Mouse (Mus musculus) NIH3T3 (cell line): Measurements from ENCODE around the gene Folh1.
"Not testable (repeated sequence)": the region's sequence is repeated elsewhere in the genome, so short reads cannot be mapped to it uniquely, and the experiment has no call there.

Experiments
- DNase-seq: peaks from one replicate; pipeline ENCODE4 v3.0.0-alpha.2; 2012; ENCODE audit warnings: low read depth

Gene Folh1

DNA sequence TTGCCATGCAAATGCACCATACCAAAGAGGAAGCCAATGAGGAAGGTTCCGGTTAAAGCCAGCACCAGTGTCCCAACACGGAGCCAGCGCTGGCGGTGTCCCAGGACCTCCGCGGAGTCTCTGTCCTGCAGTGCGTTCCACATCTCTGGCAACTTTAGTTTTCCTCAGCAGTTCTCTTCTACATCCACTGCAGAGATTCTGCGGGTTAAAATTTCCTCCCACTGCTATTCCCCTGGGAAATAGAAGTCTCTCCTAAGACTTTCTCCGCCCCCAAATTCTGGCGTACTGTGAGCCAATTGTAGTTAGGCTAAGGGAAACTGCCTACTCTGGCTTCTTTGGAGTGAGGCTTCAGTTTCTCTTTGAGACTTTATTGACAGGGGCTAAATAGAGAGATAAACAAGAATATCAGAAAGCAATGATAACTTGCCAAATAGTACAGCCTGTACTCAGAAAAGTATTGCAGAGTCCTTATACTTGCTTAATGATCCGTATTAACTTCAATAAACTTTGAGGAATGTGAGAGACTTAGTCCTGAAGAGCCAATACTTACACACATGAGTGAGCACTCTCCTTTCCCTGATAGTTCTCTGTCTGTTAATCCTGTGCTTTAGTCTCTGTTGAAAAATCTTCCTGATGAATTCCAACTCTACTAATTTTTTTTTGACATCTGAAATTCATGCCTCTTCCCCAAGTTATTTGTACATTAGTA lies at the start of gene Folh1:
Gene Folh1, minus strand, starts transcription at position 327 of the 709 bp plus-strand sequence.
- DNase-seq: no peak

DNA sequence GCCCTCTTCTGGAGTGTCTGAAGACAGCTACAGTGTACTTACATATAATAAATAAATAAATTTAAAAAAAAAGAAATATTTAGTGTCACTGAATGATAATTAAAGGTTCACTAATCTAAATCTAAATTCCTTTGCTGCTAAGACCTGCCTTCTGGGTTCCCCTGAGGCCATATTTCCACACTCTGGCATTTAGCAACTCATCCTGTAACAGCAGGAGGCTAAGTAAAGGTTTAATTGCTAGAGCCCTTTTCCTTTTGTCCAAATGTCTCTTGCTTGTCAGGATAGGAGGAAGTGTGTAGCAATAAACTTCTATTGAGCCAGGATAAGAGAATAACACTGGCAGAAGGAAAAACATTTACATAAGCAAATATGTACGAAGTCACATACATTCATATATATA lies 40.7 kb upstream of the Folh1 start:
- no peak for DNase-seq

DNA sequence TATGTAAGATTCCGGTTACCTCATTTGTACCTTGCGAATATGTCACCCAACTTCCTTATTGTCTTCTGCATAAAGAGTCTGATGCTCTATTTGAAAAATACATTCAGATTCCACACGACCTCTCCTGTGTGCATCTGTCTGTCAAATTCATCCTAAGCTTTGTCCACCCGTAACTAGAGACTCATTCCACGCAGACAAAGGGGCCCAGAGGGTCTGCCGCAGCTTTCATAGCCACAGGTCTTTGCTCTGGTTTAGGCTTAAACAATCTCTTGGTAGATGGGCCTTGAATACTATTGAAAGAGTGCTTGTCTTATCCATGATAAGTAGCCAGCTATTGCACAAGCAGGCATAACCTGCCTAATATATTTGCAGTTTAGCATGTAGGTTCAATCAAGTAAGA lies 40.0 kb upstream of the Folh1 start:
- not testable (repeated sequence) for DNase-seq

DNA sequence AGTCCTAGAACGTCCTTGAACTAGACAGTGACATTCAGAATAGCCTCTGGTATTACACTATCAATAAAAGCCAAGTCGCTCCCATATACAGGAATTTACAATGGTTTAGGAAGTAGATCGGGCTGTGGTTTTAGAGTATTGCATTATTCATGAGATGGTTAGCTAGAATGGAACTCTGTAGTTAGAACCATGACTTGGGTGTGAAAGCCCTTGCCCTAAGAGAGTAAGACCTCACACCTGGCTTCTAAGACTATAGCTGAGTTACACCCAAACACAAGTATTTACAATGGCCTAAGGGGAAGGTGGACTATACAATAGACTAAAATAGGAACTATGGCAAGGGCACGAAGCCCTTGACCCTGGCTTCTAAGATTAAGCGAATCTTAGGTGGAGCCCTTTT lies 39.5 kb upstream of the Folh1 start:
- not testable (repeated sequence) for DNase-seq

DNA sequence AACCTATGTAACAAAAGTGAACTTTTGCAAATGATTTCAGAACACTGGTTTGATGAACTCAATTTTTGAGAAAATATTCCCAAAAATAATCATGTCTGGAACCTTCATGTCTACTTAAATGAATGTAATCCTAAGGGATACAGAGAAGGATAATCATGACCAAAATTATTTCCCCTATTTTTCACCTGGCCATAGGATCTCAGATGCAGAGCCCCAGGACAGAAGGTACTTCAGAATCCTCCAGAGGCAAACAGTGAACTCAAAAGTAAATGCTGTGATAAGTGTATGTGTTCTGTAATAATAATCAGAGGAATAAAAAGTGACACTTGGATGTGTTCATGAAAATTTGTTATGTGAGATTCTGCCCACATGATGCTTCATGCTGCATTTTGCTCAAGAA lies 19.0 kb upstream of the Folh1 start, which contains the start of gene Vmn2r77:
Gene Vmn2r77, plus strand, starts transcription at position 301 of the 400 bp plus-strand sequence.
- no peak for DNase-seq

DNA sequence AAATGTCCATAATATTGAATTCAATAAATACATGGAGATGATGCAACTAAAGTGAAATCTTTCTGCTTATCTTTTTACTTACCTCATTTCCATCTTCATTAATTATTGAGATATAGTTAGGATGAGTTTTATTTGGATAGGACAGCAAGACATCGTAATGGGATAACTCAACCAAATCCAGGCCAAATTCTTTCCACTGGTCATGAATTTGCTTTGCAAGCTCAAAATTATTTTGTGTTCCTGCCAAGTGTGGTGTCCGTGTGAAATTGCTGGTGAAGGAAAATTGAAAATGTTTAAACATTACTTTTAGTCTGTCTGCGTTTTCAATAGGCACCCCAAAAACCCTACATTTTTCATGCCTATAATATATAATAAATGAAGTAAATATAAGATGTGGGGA lies 4.1 kb downstream of the Folh1 start:
- DNase-seq: no peak

DNA sequence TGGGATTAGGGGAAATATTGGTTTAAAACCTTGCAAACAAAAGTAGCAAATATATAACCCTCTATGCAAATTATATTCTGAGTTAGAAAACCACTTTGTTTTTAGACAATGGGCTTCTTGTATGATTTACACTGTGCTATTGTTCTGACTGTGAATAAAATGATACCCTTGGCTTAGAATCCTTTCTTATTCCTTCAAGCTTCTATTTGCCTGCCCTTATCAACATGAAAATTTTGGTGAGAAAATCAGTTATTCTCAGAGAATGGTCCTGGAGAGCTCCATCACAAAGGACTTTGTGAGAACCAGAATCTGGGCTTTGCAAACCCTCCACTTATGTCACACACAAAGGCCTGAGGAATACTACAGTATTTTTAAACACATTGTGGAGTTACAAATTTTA lies 11.1 kb downstream of the Folh1 start:
- DNase-seq: no peak

DNA sequence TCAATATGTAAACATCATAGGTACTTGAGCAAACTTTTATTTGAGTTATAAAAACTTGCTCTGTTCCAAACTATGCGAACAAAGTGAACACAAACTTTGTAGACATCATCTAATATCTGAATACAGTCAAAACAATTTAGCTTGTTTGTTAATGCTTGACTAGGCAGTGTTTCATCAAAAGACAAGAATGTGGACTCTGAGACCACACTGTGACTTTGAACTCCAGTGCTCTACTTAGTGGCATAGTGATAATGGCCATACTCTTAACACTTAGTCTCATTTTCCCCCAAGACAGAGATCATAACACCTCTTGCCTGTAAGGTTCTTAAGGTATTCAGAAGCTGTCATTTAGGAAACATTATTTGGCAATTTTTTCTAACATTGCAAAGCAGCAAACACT lies 15.0 kb downstream of the Folh1 start:
- DNase-seq: no peak

DNA sequence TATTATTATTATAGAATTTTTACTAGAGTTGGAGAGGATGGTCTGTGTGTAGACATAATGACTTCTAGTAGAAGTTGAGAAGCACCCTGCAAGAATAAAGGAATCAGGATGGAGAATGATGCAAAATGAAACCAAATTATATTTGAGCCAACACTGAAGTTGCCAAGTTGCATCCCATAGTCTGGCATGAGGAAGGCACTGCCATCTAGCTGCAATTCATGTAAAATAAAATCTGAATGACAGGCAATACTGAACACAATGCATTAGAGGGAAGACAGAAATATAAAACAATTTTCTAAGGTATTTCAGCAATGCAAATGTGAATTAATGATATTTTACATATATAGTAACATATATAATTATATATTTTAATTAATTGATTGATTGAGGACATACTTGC lies 50.7 kb downstream of the Folh1 start:
- DNase-seq: no peak

DNA sequence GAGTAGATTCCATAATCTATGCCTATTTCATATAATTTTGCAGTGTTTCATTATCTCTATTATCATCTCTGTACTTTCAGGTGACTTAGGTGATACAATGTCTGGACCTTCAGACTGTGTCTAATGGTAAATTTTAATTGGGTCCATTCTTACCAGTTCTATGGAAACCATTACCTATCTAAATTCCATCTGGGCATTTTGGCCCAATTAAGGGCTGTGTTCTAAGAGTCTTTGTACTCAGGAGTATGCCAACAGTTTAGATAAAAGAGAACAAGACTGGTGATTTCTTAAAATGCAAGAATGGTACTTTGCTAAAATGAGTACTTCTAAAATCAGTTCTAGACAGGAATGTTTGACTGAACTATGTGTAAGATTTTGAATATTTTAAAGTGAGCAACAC lies 87.7 kb downstream of the Folh1 start, which contains the start of gene Olfr292:
Gene Olfr292, plus strand, starts transcription at position 301 of the 400 bp plus-strand sequence.
- no peak for DNase-seq
